Mouse (Mus musculus): ENCODE measurements around the gene Spem2.

DNA sequence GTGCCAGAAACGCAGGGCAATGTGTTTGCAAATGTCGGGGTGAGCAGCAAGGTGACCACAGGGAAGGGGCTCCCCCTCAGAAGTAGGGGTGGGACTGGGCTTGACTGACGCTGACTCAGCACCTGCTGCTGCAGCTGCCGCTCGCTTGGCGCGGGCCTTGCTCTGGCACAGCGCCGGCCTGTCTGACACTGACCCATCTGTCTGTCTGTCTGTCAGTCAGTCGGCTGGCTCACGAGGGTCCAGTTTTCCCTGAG, 18.2 kb downstream of the Spem2 start:
- TF ChIP-seq CTCF (IDR thresholded peaks at IDR 0.05; ENCODE audit: low read depth) (no peak), EP300 (IDR thresholded peaks at IDR 0.05; ENCODE audit: low read depth) (no peak)

All from liver, postnatal 0 days (tissue).